Mouse (Mus musculus) megakaryocyte progenitor cell, adult 5-6 weeks (primary cell): Measurements from ENCODE around the gene Sept4. TPM values are rescaled to one million over a fixed set of nuclear protein-coding genes. Genes with fewer than 3 reads are reported as not detected.

Source experiments
- ATAC-seq: replicated peaks from 2 replicates; pipeline ENCODE4 v1.8.0; 2016; ENCODE audit warnings: mild to moderate bottlenecking, moderate TSS enrichment, inconsistent platforms; ENCODE audit not compliant: poor library complexity
- total RNA-seq, 2 experiments: library from RNA; stranded (forward) in 1 of 2; stranded (reverse) in 1 of 2; fragments of 157-497, 149-512 nt in 1 of 2; fragments of 200-1000 nt in 1 of 2; gene quantifications; 2 replicates each; pipeline versions ENCODE4 v1.2.3 to v1.2.4; 2015 to 2017

Gene Sept4
- total RNA-seq, 2 experiments from 2014 or later: 1.5 to 2.7 TPM

- ATAC-seq: peak; percentile 81
Measured at GRCm38 (mm10) chr11:87578249-87578962, 9.7 kb downstream of the Sept4 start.

GRCm38 (mm10) chr11:87578963-87579601 is 10.4 kb downstream of the Sept4 start:
- peak; percentile 47 for ATAC-seq

- ATAC-seq: no peak
Measured at GRCm38 (mm10) chr11:87579713-87580112, 11.0 kb downstream of the Sept4 start.

- ATAC-seq: no peak
Measured at GRCm38 (mm10) chr11:87580543-87581085, 11.9 kb downstream of the Sept4 start.

- no peak for ATAC-seq
Measured at GRCm38 (mm10) chr11:87581161-87581865, 12.6 kb downstream of the Sept4 start.

GRCm38 (mm10) chr11:87581933-87582710 is 13.4 kb downstream of the Sept4 start:
- no peak for ATAC-seq

GRCm38 (mm10) chr11:87583291-87584034 is 14.8 kb downstream of the Sept4 start:
- peak; percentile 11; the same call in 1 of the 2 replicates for ATAC-seq

- no peak for ATAC-seq
Measured at GRCm38 (mm10) chr11:87584711-87585505, 16.2 kb downstream of the Sept4 start.

- no peak for ATAC-seq
Measured at GRCm38 (mm10) chr11:87587211-87587874, 18.6 kb downstream of the Sept4 start.

GRCm38 (mm10) chr11:87589605-87590004 is 20.9 kb downstream of the Sept4 start:
- ATAC-seq: no peak

- no peak for ATAC-seq
Measured at GRCm38 (mm10) chr11:87590841-87591525, 22.3 kb downstream of the Sept4 start.

- peak; percentile 84 for ATAC-seq
Measured at GRCm38 (mm10) chr11:87591526-87592353, 23.0 kb downstream of the Sept4 start, which contains the start of gene Mtmr4. Mtmr4 (plus strand) TSS chr11:87592162.

GRCm38 (mm10) chr11:87592354-87592695 is 23.6 kb downstream of the Sept4 start:
- no peak for ATAC-seq

- ATAC-seq: no peak
Measured at GRCm38 (mm10) chr11:87592713-87593598, 24.3 kb downstream of the Sept4 start.

GRCm38 (mm10) chr11:87595327-87595841 is 26.7 kb downstream of the Sept4 start:
- ATAC-seq: peak; percentile 53

- ATAC-seq: no peak
Measured at GRCm38 (mm10) chr11:87595976-87596375, 27.3 kb downstream of the Sept4 start.
